Mouse (Mus musculus) induced T-regulatory cell, adult 2 months (primary cell): ENCODE data around the gene Timm22.

Experiments
- DNase-seq: peaks from one replicate; pipeline ENCODE4 v3.0.0-alpha.2; 2012; ENCODE audit warnings: low read depth

Gene Timm22

GRCm38 (mm10) chr11:76406702-76407583 is at the start of gene Timm22:
TSS of gene Timm22 (plus strand) at chr11:76406952.
- peak; percentile 99 for DNase-seq

- DNase-seq: no peak
Observed at GRCm38 (mm10) chr11:76357464-76357863, 49.3 kb upstream of the Timm22 start.

- no peak for DNase-seq
Observed at GRCm38 (mm10) chr11:76358628-76359320, 48.0 kb upstream of the Timm22 start.

GRCm38 (mm10) chr11:76360255-76360654 is 46.5 kb upstream of the Timm22 start:
- no peak for DNase-seq

GRCm38 (mm10) chr11:76361422-76361821 is 45.3 kb upstream of the Timm22 start:
- no peak for DNase-seq

- DNase-seq: no peak
Observed at GRCm38 (mm10) chr11:76363178-76363577, 43.6 kb upstream of the Timm22 start.

GRCm38 (mm10) chr11:76363636-76364035 is 43.1 kb upstream of the Timm22 start:
- no peak for DNase-seq

GRCm38 (mm10) chr11:76364038-76364437 is 42.7 kb upstream of the Timm22 start:
- DNase-seq: no peak

- no peak for DNase-seq
Observed at GRCm38 (mm10) chr11:76366720-76367119, 40.0 kb upstream of the Timm22 start.

GRCm38 (mm10) chr11:76370491-76370890 is 36.3 kb upstream of the Timm22 start:
- no peak for DNase-seq

- no peak for DNase-seq
Observed at GRCm38 (mm10) chr11:76372120-76372519, 34.6 kb upstream of the Timm22 start.

GRCm38 (mm10) chr11:76372534-76372933 is 34.2 kb upstream of the Timm22 start:
- no peak for DNase-seq

GRCm38 (mm10) chr11:76374491-76375185 is 32.1 kb upstream of the Timm22 start:
- no peak for DNase-seq

- no peak for DNase-seq
Observed at GRCm38 (mm10) chr11:76376425-76376824, 30.3 kb upstream of the Timm22 start.

- DNase-seq: no peak
Observed at GRCm38 (mm10) chr11:76379921-76380544, 26.7 kb upstream of the Timm22 start.

- no peak for DNase-seq
Observed at GRCm38 (mm10) chr11:76381201-76381885, 25.4 kb upstream of the Timm22 start.

- no peak for DNase-seq
Observed at GRCm38 (mm10) chr11:76382711-76383324, 23.9 kb upstream of the Timm22 start.

- no peak for DNase-seq
Observed at GRCm38 (mm10) chr11:76384307-76384706, 22.4 kb upstream of the Timm22 start.

- DNase-seq: no peak
Observed at GRCm38 (mm10) chr11:76385017-76385416, 21.7 kb upstream of the Timm22 start.

GRCm38 (mm10) chr11:76385746-76386145 is 21.0 kb upstream of the Timm22 start:
- DNase-seq: no peak

GRCm38 (mm10) chr11:76387097-76387496 is 19.7 kb upstream of the Timm22 start:
- no peak for DNase-seq
